8 mouse cellular contexts compared by ENCODE assay signal in genomic region chrX:103820307-103821194, GRCm38 (mm10). TPM values are rescaled to one million over a fixed set of nuclear protein-coding genes. Genes with fewer than 3 reads are reported as not detected.
DNase-seq lines count a peak whose midpoint lies in the region; ATAC-seq and TF ChIP-seq lines count a peak whose summit lies in the region.

No protein-coding gene starts in this region.

- peak overlapping the region; percentile 76 for H3K9ac ChIP-seq in heart, embryonic 12.5 days
- peak overlapping the region; percentile 60 for H3K9ac ChIP-seq in midbrain, embryonic 14.5 days (replicated peaks; ENCODE audit: low read length)

- WGBS in heart, embryonic 12.5 days = 20% methylated on average over 35 of the region's 35 CpGs
- 26% methylated on average over 35 of the region's 35 CpGs for WGBS in midbrain, embryonic 14.5 days

- H3K4me3 ChIP-seq in left cerebral cortex, adult 2 months = peak overlapping the region; percentile 56
- peak overlapping the region; percentile 67 for H3K4me3 ChIP-seq in heart, embryonic 12.5 days
- H3K4me3 ChIP-seq in midbrain, embryonic 14.5 days (replicated peaks; ENCODE audit: low read depth, low read length) = peak overlapping the region; percentile 53

- no peaks in the 10 kb centered on the region for H3K9me3 ChIP-seq in heart, embryonic 12.5 days (replicated peaks)
- no peaks in the 10 kb centered on the region for H3K9me3 ChIP-seq in midbrain, embryonic 14.5 days (ENCODE audit: control insufficient read depth, low read length)

- TF ChIP-seq CTCF in left cerebral cortex, adult 2 months (IDR thresholded peaks at IDR 0.05) = no peak

- H3K36me3 ChIP-seq in heart, embryonic 12.5 days = no peaks in the 10 kb centered on the region
- no peaks in the 10 kb centered on the region for H3K36me3 ChIP-seq in midbrain, embryonic 14.5 days (ENCODE audit: control insufficient read depth, insufficient read depth, low read length)

- intact Hi-C loops in left cerebral cortex, adult 2 months (cut with DNase I) = loop anchor here (2.0 to 5.0 kb wide), 2 partner anchors 83 to 126 kb away; no protein-coding TSS in a partner anchor

- H3K4me2 ChIP-seq in heart, embryonic 12.5 days = peak overlapping the region; percentile 91
- peak overlapping the region; percentile 68 for H3K4me2 ChIP-seq in midbrain, embryonic 14.5 days (ENCODE audit: low read length)

- DNase-seq in left cerebral cortex, adult 2 months (ENCODE audit: extremely low spot score in 1 of 2, low spot score in 2 of 2) = no peak
- no peak for DNase-seq in left cerebral cortex, adult 9 months (ENCODE audit: low spot score in 2 of 2)
- peak; percentile 15 to 41 for DNase-seq in cerebellum, postnatal 25 days
- peak; percentile 11 for DNase-seq in kidney, postnatal 14 days
- peak; percentile 37 for DNase-seq in midbrain, embryonic 14.5 days
- DNase-seq in spleen, postnatal 36 days (ENCODE audit: low spot score in 2 of 2) = no peak
- no peak for DNase-seq in gastrocnemius, adult 8-10 months (ENCODE audit: low spot score in 2 of 2)

- ATAC-seq in heart, embryonic 12.5 days (ENCODE audit: insufficient number of reproducible peaks, low FRiP score) = no peak
- ATAC-seq in midbrain, embryonic 14.5 days (ENCODE audit: low FRiP score, low TSS enrichment) = no peak

- no peaks in the 10 kb centered on the region for H3K4me1 ChIP-seq in heart, embryonic 12.5 days (replicated peaks)
- H3K4me1 ChIP-seq in midbrain, embryonic 14.5 days (ENCODE audit: control insufficient read depth, insufficient read depth, low read length) = peaks cover 7% of the 10 kb centered on the region

- H3K27me3 ChIP-seq in heart, embryonic 12.5 days (replicated peaks) = peaks cover 80% of the 10 kb centered on the region
- H3K27me3 ChIP-seq in midbrain, embryonic 14.5 days (ENCODE audit: control insufficient read depth, insufficient read depth, low read length) = peaks cover 40% of the 10 kb centered on the region

- H3K27ac ChIP-seq in left cerebral cortex, adult 2 months = peak overlapping the region; percentile 74; the same call in 1 of the 2 replicates
- H3K27ac ChIP-seq in heart, embryonic 12.5 days (ENCODE audit: poor library complexity, severe bottlenecking) = peak overlapping the region; percentile 27; the same call in 1 of the 2 replicates
- no peak overlapping the region for H3K27ac ChIP-seq in midbrain, embryonic 14.5 days (replicated peaks; ENCODE audit: low read depth, low read length)

RNA-seq across cellular contexts. Expression of gene Slc16a2, which starts 1.2 kb away (rescaled TPM):
- 10 to 100 TPM; 32.0 to 33.0 TPM for total RNA-seq in left cerebral cortex, adult 2 months (2021)
- polyA plus RNA-seq in heart, embryonic 12.5 days (2016; fragmentation: Nextera tagmentation; extraction: Ambion mirVana) = 13.5 and 13.7 TPM in 2 replicates
- polyA plus RNA-seq in midbrain, embryonic 14.5 days (2014; fragmentation: Nextera tagmentation; extraction: Ambion mirVana) = 26.5 and 31.6 TPM in 2 replicates
- 1 to 10 TPM; 1.8 to 2.7 (median 2.2) TPM for total RNA-seq in gastrocnemius, adult 8-10 months (2022)

Comparison
In these comparisons a context has a peak if more than half of its experiments do, and no peak if none do; other contexts are left out.
1. DNase-seq: peak in cerebellum, postnatal 25 days (2 of 2), kidney, postnatal 14 days (single experiment) and midbrain, embryonic 14.5 days (single experiment); none in left cerebral cortex, adult 2 months (0 of 2), left cerebral cortex, adult 9 months (0 of 2), spleen, postnatal 36 days (0 of 2) and gastrocnemius, adult 8-10 months (0 of 2).
2. RNA of gene Slc16a2, which starts 1.2 kb away (total RNA-seq): 32.0 to 33.0 TPM in left cerebral cortex, adult 2 months; 1.8 to 2.7 TPM in gastrocnemius, adult 8-10 months; every median in the first group is over 4 times any median in the second.
3. Peak in every context shown above with its lines, with median percentiles within 50 percentile points of each other: H3K4me3 ChIP-seq.